Mouse (Mus musculus) spleen, adult 12 weeks (tissue): ENCODE data around the gene Gm45837.

Experiments used
- DNase-seq: peaks from one replicate; pipeline ENCODE4 v3.0.0; 2022; ENCODE audit warnings: low spot score

The Gm45837 gene

GRCm38 (mm10) chr7:101391909-101392479 lies 18.7 kb upstream of the Gm45837 start:
- DNase-seq = no peak

- DNase-seq = no peak
Observed at GRCm38 (mm10) chr7:101393015-101393414, 17.7 kb upstream of the Gm45837 start.

- no peak for DNase-seq
Observed at GRCm38 (mm10) chr7:101393694-101394504, 16.8 kb upstream of the Gm45837 start.

- no peak for DNase-seq
Observed at GRCm38 (mm10) chr7:101394569-101394968, 16.1 kb upstream of the Gm45837 start.

GRCm38 (mm10) chr7:101395471-101395870 lies 15.2 kb upstream of the Gm45837 start:
- DNase-seq = no peak

GRCm38 (mm10) chr7:101397175-101397574 lies 13.5 kb upstream of the Gm45837 start:
- DNase-seq = no peak

GRCm38 (mm10) chr7:101401510-101401909 lies 9.2 kb upstream of the Gm45837 start:
- DNase-seq = no peak

- no peak for DNase-seq
Observed at GRCm38 (mm10) chr7:101403831-101404230, 6.9 kb upstream of the Gm45837 start.

- peak; percentile 75 for DNase-seq
Observed at GRCm38 (mm10) chr7:101412796-101413195, 2.1 kb downstream of the Gm45837 start.

GRCm38 (mm10) chr7:101414209-101414608 lies 3.5 kb downstream of the Gm45837 start:
- DNase-seq = no peak

GRCm38 (mm10) chr7:101414661-101415511 lies 4.2 kb downstream of the Gm45837 start:
- no peak for DNase-seq

GRCm38 (mm10) chr7:101415512-101416100 lies 4.9 kb downstream of the Gm45837 start:
- no peak for DNase-seq

- no peak for DNase-seq
Observed at GRCm38 (mm10) chr7:101416391-101416790, 5.7 kb downstream of the Gm45837 start.

- DNase-seq = no peak
Observed at GRCm38 (mm10) chr7:101419013-101419770, 8.5 kb downstream of the Gm45837 start.

GRCm38 (mm10) chr7:101421529-101421928 lies 10.8 kb downstream of the Gm45837 start, which contains the start of gene Pde2a:
Gene Pde2a (plus strand): TSS chr7:101421691.
- no peak for DNase-seq

- no peak for DNase-seq
Observed at GRCm38 (mm10) chr7:101422069-101422468, 11.4 kb downstream of the Gm45837 start.

GRCm38 (mm10) chr7:101422646-101423045 lies 12.0 kb downstream of the Gm45837 start:
- no peak for DNase-seq

- no peak for DNase-seq
Observed at GRCm38 (mm10) chr7:101423970-101424369, 13.3 kb downstream of the Gm45837 start.

GRCm38 (mm10) chr7:101426692-101427091 lies 16.0 kb downstream of the Gm45837 start:
- no peak for DNase-seq

- no peak for DNase-seq
Observed at GRCm38 (mm10) chr7:101427736-101428135, 17.1 kb downstream of the Gm45837 start.

- no peak for DNase-seq
Observed at GRCm38 (mm10) chr7:101435038-101435437, 24.4 kb downstream of the Gm45837 start.
